Mouse (Mus musculus) megakaryocyte, embryonic 14.5 days (primary cell): ENCODE data around the gene Polr2e. TPM values are rescaled to one million over a fixed set of nuclear protein-coding genes. Genes with fewer than 3 reads are reported as not detected.
"Not testable (repeated sequence)": the region's sequence is repeated elsewhere in the genome, so short reads cannot be mapped to it uniquely, and the experiment has no call there.

Experiments used
- H3K27me3 ChIP-seq: replicated peaks from 2 replicates; pipeline ENCODE3; 2012; ENCODE audit warnings: inconsistent platforms
- H3K36me3 ChIP-seq: replicated peaks from 2 replicates; pipeline ENCODE3; 2012; ENCODE audit warnings: low read length, inconsistent platforms, mixed read lengths
- H3K4me1 ChIP-seq: 2 replicates; pipeline ENCODE4 v1.6.1; 2012; ENCODE audit warnings: inconsistent platforms
- H3K4me3 ChIP-seq: replicated peaks from 2 replicates; pipeline ENCODE3; 2012; ENCODE audit warnings: moderate library complexity, mild to moderate bottlenecking, inconsistent platforms
- H3K9me3 ChIP-seq: 2 replicates; pipeline ENCODE4 v1.6.1; 2012; ENCODE audit warnings: inconsistent platforms
- FLI1 ChIP-seq: IDR thresholded peaks from 2 replicates; pipeline ENCODE4 v1.6.1; 2012; ENCODE audit warnings: low read length, inconsistent platforms, mixed read lengths
- GATA1 ChIP-seq: IDR thresholded peaks from 3 replicates; pipeline ENCODE4 v1.6.1; 2012; ENCODE audit warnings: mixed read lengths, low read length, inconsistent platforms, borderline replicate concordance
- polyA plus RNA-seq: library from polyadenylated mRNA; stranded (reverse); fragments of >175 nt; gene quantifications from 2 replicates; pipeline ENCODE4 v1.2.3, GENCODE M21; 2012; ENCODE audit warnings: low replicate concordance; ENCODE audit not compliant: insufficient read depth

The Polr2e gene
- polyA plus RNA-seq, 1 experiment: 260 TPM

- H3K4me3 ChIP-seq: peak overlapping the region; percentile 80
- TF ChIP-seq GATA1 (no peak), FLI1 (no peak)
- H3K27me3 ChIP-seq: no peaks in the 10 kb centered on the region
- peaks cover 89% of the 10 kb centered on the region for H3K36me3 ChIP-seq
- peaks cover 78% of the 10 kb centered on the region for H3K4me1 ChIP-seq
- H3K9me3 ChIP-seq: no peaks in the 10 kb centered on the region
Observed at GRCm38 (mm10) chr10:80057683-80058326, 18.2 kb upstream of the Polr2e start.

GRCm38 (mm10) chr10:80056976-80057682 lies 17.5 kb upstream of the Polr2e start:
- no peak for TF ChIP-seq GATA1
- no peak for TF ChIP-seq FLI1
- peaks cover 82% of the 10 kb centered on the region for H3K36me3 ChIP-seq
- H3K4me1 ChIP-seq: peaks cover 78% of the 10 kb centered on the region
- H3K9me3 ChIP-seq: no peaks in the 10 kb centered on the region
- H3K27me3 ChIP-seq: no peaks in the 10 kb centered on the region
- H3K4me3 ChIP-seq: peak overlapping the region; percentile 87

GRCm38 (mm10) chr10:80056506-80056905 lies 16.9 kb upstream of the Polr2e start:
- TF ChIP-seq FLI1: no peak
- TF ChIP-seq GATA1: no peak
- H3K36me3 ChIP-seq: peaks cover 76% of the 10 kb centered on the region
- H3K4me1 ChIP-seq: peaks cover 80% of the 10 kb centered on the region
- peak overlapping the region; percentile 87 for H3K4me3 ChIP-seq
- H3K9me3 ChIP-seq: no peaks in the 10 kb centered on the region
- no peaks in the 10 kb centered on the region for H3K27me3 ChIP-seq

GRCm38 (mm10) chr10:80055891-80056290 lies 16.3 kb upstream of the Polr2e start:
- peak overlapping the region; percentile 97 for H3K4me3 ChIP-seq
- no peaks in the 10 kb centered on the region for H3K27me3 ChIP-seq
- TF ChIP-seq FLI1 (no peak), GATA1 (no peak)
- H3K4me1 ChIP-seq: peaks cover 80% of the 10 kb centered on the region
- H3K36me3 ChIP-seq: peaks cover 70% of the 10 kb centered on the region
- H3K9me3 ChIP-seq: no peaks in the 10 kb centered on the region

- H3K4me1 ChIP-seq: peaks cover 80% of the 10 kb centered on the region
- H3K27me3 ChIP-seq: no peaks in the 10 kb centered on the region
- peaks cover 64% of the 10 kb centered on the region for H3K36me3 ChIP-seq
- H3K9me3 ChIP-seq: no peaks in the 10 kb centered on the region
- TF ChIP-seq GATA1 (no peak), FLI1 (no peak)
- peak overlapping the region; percentile 97 for H3K4me3 ChIP-seq
Observed at GRCm38 (mm10) chr10:80055364-80055763, 15.8 kb upstream of the Polr2e start.

GRCm38 (mm10) chr10:80054911-80055310 lies 15.3 kb upstream of the Polr2e start:
- Histone ChIP-seq H3K4me1 (peaks cover 80% of the 10 kb centered on the region), H3K36me3 (peaks cover 60% of the 10 kb centered on the region), H3K4me3 (peak overlapping the region; percentile 97)
- not testable (repeated sequence) for H3K27me3 ChIP-seq, H3K9me3 ChIP-seq

- H3K4me1 ChIP-seq: peaks cover 80% of the 10 kb centered on the region
- peaks cover 52% of the 10 kb centered on the region for H3K36me3 ChIP-seq
Observed at GRCm38 (mm10) chr10:80053831-80054815, 14.5 kb upstream of the Polr2e start.

GRCm38 (mm10) chr10:80053259-80053780 lies 13.7 kb upstream of the Polr2e start:
- TF ChIP-seq GATA1 (no peak; the same call in 2 of the 3 replicates), FLI1 (no peak)
- H3K9me3 ChIP-seq: no peaks in the 10 kb centered on the region
- no peaks in the 10 kb centered on the region for H3K27me3 ChIP-seq
- H3K4me3 ChIP-seq: peak overlapping the region; percentile 97
- H3K4me1 ChIP-seq: peaks cover 82% of the 10 kb centered on the region
- peaks cover 44% of the 10 kb centered on the region for H3K36me3 ChIP-seq

More at GRCm38 (mm10) chr10:80053831-80054815, 14.5 kb upstream of the Polr2e start:
- peak overlapping the region; percentile 97 for H3K4me3 ChIP-seq
- no peaks in the 10 kb centered on the region for H3K27me3 ChIP-seq
- no peaks in the 10 kb centered on the region for H3K9me3 ChIP-seq
- TF ChIP-seq FLI1: no peak

- TF ChIP-seq FLI1 (no peak), GATA1 (no peak)
- H3K9me3 ChIP-seq: no peaks in the 10 kb centered on the region
- H3K36me3 ChIP-seq: peaks cover 34% of the 10 kb centered on the region
- peaks cover 82% of the 10 kb centered on the region for H3K4me1 ChIP-seq
- no peaks in the 10 kb centered on the region for H3K27me3 ChIP-seq
- peak overlapping the region; percentile 97 for H3K4me3 ChIP-seq
Observed at GRCm38 (mm10) chr10:80052374-80052764, 12.8 kb upstream of the Polr2e start.
